Mouse (Mus musculus) C2C12 (cell line): ENCODE data around the gene Anxa9.

ENCODE experiments used
- CTCF ChIP-seq: IDR thresholded peaks from one replicate; pipeline ENCODE4 v1.5.1; 2011; ENCODE audit not compliant: control insufficient read depth, insufficient read depth, insufficient read length
- FOSL1 ChIP-seq: IDR thresholded peaks from one replicate; pipeline ENCODE4 v1.8.0; 2011; ENCODE audit warnings: mild to moderate bottlenecking, low read length; ENCODE audit not compliant: poor library complexity, insufficient read depth, severe bottlenecking
- MAX ChIP-seq: IDR thresholded peaks from one replicate; pipeline ENCODE4 v1.6.1; 2011; ENCODE audit warnings: mild to moderate bottlenecking, control low read depth

GRCm38 (mm10) chr3:95294718-95295117 lies 12.3 kb downstream of the Anxa9 start:
- TF ChIP-seq FOSL1 (no peak), CTCF (no peak), MAX (no peak)
